Mouse (Mus musculus) myocyte (in vitro differentiated cells): Measurements from ENCODE around the gene 9930021J03Rik.

Experiments used
- MYOG ChIP-seq, 3 experiments: IDR thresholded peaks; one replicate each; pipeline ENCODE4 v1.6.1; 2011; ENCODE audit warnings: control low read depth in 2 of 3, low read depth in 2 of 3, mild to moderate bottlenecking in 2 of 3; ENCODE audit not compliant: insufficient read length in 2 of 3, control insufficient read depth in 1 of 3, insufficient read depth in 1 of 3
- POLR2A ChIP-seq: IDR thresholded peaks from one replicate; pipeline ENCODE4 v1.6.1; 2011; ENCODE audit warnings: low read depth, mild to moderate bottlenecking, control low read depth, moderate library complexity; ENCODE audit not compliant: insufficient read length
- POLR2AphosphoS2 ChIP-seq: IDR thresholded peaks from one replicate; pipeline ENCODE4 v1.6.1; 2011; ENCODE audit warnings: low read depth, control low read depth; ENCODE audit not compliant: insufficient read length
- SRF ChIP-seq: IDR thresholded peaks from one replicate; pipeline ENCODE4 v1.6.1; 2011; ENCODE audit warnings: low read depth; ENCODE audit not compliant: control insufficient read depth, insufficient read length
- TCF12 ChIP-seq: IDR thresholded peaks from one replicate; pipeline ENCODE4 v1.6.1; 2011; ENCODE audit warnings: mild to moderate bottlenecking, control low read depth; ENCODE audit not compliant: poor library complexity, insufficient read depth, severe bottlenecking
- USF1 ChIP-seq: IDR thresholded peaks from one replicate; pipeline ENCODE4 v1.6.1; 2011; ENCODE audit warnings: low read depth, mild to moderate bottlenecking, control low read depth, moderate library complexity

- TF ChIP-seq POLR2AphosphoS2 = no peak
- TF ChIP-seq MYOG (IDR thresholded peaks at IDR 0.05; ENCODE audit: control insufficient read depth in 1 of 3, insufficient read depth in 1 of 3, insufficient read length in 2 of 3, low read depth in 2 of 3) = no peak
- no peak for TF ChIP-seq POLR2A
- no peak for TF ChIP-seq SRF
- no peak for TF ChIP-seq TCF12
- no peak for TF ChIP-seq USF1
Observed at GRCm38 (mm10) chr19:29743531-29743930, 62.3 kb downstream of the 9930021J03Rik start.
